Mouse (Mus musculus): ENCODE data around the gene Rexo1.

GRCm38 (mm10) chr10:80585581-80585980, 24.2 kb upstream of the Rexo1 start:
- TF ChIP-seq CTCF (IDR thresholded peaks at IDR 0.05; ENCODE audit: low read depth, low read length) (no peak), POLR2AphosphoS5 (IDR thresholded peaks at IDR 0.05; ENCODE audit: insufficient replicate concordance, low read depth, low read length) (no peak), TAL1 (conservative IDR thresholded peaks at IDR 0.05; ENCODE audit: low read depth, low read length) (no peak), GATA1 (IDR thresholded peaks at IDR 0.05; ENCODE audit: borderline replicate concordance, low read length) (no peak), GATA2 (IDR thresholded peaks at IDR 0.05; ENCODE audit: borderline replicate concordance, low read depth, low read length) (no peak)

Measured in G1E (cell line).